Mouse (Mus musculus) cerebellum, adult 2 months (tissue): ENCODE measurements around the gene Rabl6.

Experiments
- CTCF ChIP-seq: fragments of 200-500 bp; IDR thresholded peaks from 2 replicates; pipeline ENCODE4 v1.5.1; 2011; ENCODE audit warnings: low read depth, mild to moderate bottlenecking, control low read depth, low read length, moderate library complexity, borderline replicate concordance; ENCODE audit not compliant: insufficient read depth
- POLR2A ChIP-seq: fragments of 200-500 bp; IDR thresholded peaks from 2 replicates; pipeline ENCODE4 v1.6.1; 2011; ENCODE audit warnings: low read length, control low read depth, borderline replicate concordance; ENCODE audit not compliant: insufficient read depth

- TF ChIP-seq CTCF: no peak
- no peak for TF ChIP-seq POLR2A
Measured at GRCm38 (mm10) chr2:25574136-25574535, 34.2 kb downstream of the Rabl6 start.
